Mouse (Mus musculus) olfactory bulb, adult 2 months (tissue): ENCODE data around the gene Rhot2.

Source experiments
- CTCF ChIP-seq: fragments of 200-500 bp; IDR thresholded peaks from 2 replicates; pipeline ENCODE4 v1.5.1; 2012; ENCODE audit warnings: low read depth, mild to moderate bottlenecking, low read length, moderate library complexity; ENCODE audit not compliant: insufficient read depth
- POLR2A ChIP-seq: fragments of 200-500 bp; IDR thresholded peaks from 2 replicates; pipeline ENCODE4 v1.6.1; 2012; ENCODE audit warnings: mild to moderate bottlenecking, low read depth, low read length, moderate library complexity; ENCODE audit not compliant: insufficient read depth

DNA sequence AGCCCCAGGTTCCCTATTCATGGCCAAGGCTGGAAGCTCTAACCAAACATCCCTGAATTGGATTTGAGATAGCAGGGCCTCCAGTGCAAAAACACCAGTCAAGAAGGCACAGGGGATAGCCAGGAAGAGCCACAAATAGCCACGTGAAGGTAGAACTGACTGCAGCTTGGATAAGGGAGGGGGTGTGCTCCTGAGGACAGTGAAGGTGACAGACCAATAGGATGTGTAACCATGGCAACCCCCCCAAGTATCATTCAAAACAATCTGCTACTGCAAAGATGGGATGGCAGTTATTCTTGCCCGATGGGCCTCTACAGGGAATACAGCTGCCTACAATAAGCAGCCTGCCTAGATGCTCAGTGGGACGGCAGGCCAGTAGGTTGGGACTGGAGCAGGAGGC, 7.1 kb downstream of the Rhot2 start:
- TF ChIP-seq CTCF (no peak), POLR2A (no peak)
